Mouse (Mus musculus): ENCODE results near the gene Ttyh1.
A peak's percentile ranks its signal among the peaks of the same experiment; 100 is the strongest.
"Not testable (repeated sequence)": the region's sequence is repeated elsewhere in the genome, so short reads cannot be mapped to it uniquely, and the experiment has no call there.

Ttyh1 gene

GRCm38 (mm10) chr7:4143506-4143905 is 24.3 kb downstream of the Ttyh1 start:
- no peak for DNase-seq (ENCODE audit: extremely low spot score, low spot score)

GRCm38 (mm10) chr7:4144046-4144445 is 24.8 kb downstream of the Ttyh1 start:
- peak; percentile 7 for DNase-seq (ENCODE audit: extremely low spot score, low spot score)

GRCm38 (mm10) chr7:4144766-4145551 is 25.8 kb downstream of the Ttyh1 start:
- no peak for DNase-seq (ENCODE audit: extremely low spot score, low spot score)

- DNase-seq (ENCODE audit: extremely low spot score, low spot score), result peak; percentile 37
Observed at GRCm38 (mm10) chr7:4145552-4146190, 26.5 kb downstream of the Ttyh1 start.

GRCm38 (mm10) chr7:4146241-4147180 is 27.3 kb downstream of the Ttyh1 start:
- no peak for DNase-seq (ENCODE audit: extremely low spot score, low spot score)

GRCm38 (mm10) chr7:4147371-4147770 is 28.2 kb downstream of the Ttyh1 start:
- no peak for DNase-seq (ENCODE audit: extremely low spot score, low spot score)

- no peak for DNase-seq (ENCODE audit: extremely low spot score, low spot score)
Observed at GRCm38 (mm10) chr7:4147836-4148235, 28.6 kb downstream of the Ttyh1 start.

- DNase-seq (ENCODE audit: extremely low spot score, low spot score), result peak; percentile 28
Observed at GRCm38 (mm10) chr7:4148341-4149208, 29.4 kb downstream of the Ttyh1 start.

- DNase-seq (ENCODE audit: extremely low spot score, low spot score), result peak; percentile 71
Observed at GRCm38 (mm10) chr7:4149209-4150054, 30.2 kb downstream of the Ttyh1 start.

GRCm38 (mm10) chr7:4150059-4150541 is 30.9 kb downstream of the Ttyh1 start, which contains the start of gene Leng9:
Leng9 (minus strand) TSS chr7:4150374.
- no peak for DNase-seq (ENCODE audit: extremely low spot score, low spot score)

GRCm38 (mm10) chr7:4150811-4151221 is 31.6 kb downstream of the Ttyh1 start:
- no peak for DNase-seq (ENCODE audit: extremely low spot score, low spot score)

- DNase-seq (ENCODE audit: extremely low spot score, low spot score), result no peak
Observed at GRCm38 (mm10) chr7:4151241-4151640, 32.0 kb downstream of the Ttyh1 start.

GRCm38 (mm10) chr7:4154356-4154755 is 35.1 kb downstream of the Ttyh1 start:
- DNase-seq (ENCODE audit: extremely low spot score, low spot score), result no peak

- DNase-seq (ENCODE audit: extremely low spot score, low spot score), result no peak
Observed at GRCm38 (mm10) chr7:4154976-4155375, 35.8 kb downstream of the Ttyh1 start.

- not testable (repeated sequence) for DNase-seq (ENCODE audit: extremely low spot score, low spot score)
Observed at GRCm38 (mm10) chr7:4161596-4161995, 42.4 kb downstream of the Ttyh1 start.

GRCm38 (mm10) chr7:4163571-4164072 is 44.4 kb downstream of the Ttyh1 start:
- peak; percentile 42 for DNase-seq (ENCODE audit: extremely low spot score, low spot score)

- DNase-seq (ENCODE audit: extremely low spot score, low spot score), result peak; percentile 63
Observed at GRCm38 (mm10) chr7:4164090-4164910, 45.1 kb downstream of the Ttyh1 start, which contains the start of gene Cdc42ep5. Cdc42ep5 (minus strand) TSS chr7:4164860.

GRCm38 (mm10) chr7:4165286-4165685 is 46.1 kb downstream of the Ttyh1 start:
- no peak for DNase-seq (ENCODE audit: extremely low spot score, low spot score)
